Mouse (Mus musculus): Measurements from ENCODE around the gene Elmsan1. TPM values are rescaled to one million over a fixed set of nuclear protein-coding genes. Genes with fewer than 3 reads are reported as not detected.

Elmsan1 gene
- polyA plus RNA-seq, 1 experiment from 2014 or later, result 4.3 TPM

DNA sequence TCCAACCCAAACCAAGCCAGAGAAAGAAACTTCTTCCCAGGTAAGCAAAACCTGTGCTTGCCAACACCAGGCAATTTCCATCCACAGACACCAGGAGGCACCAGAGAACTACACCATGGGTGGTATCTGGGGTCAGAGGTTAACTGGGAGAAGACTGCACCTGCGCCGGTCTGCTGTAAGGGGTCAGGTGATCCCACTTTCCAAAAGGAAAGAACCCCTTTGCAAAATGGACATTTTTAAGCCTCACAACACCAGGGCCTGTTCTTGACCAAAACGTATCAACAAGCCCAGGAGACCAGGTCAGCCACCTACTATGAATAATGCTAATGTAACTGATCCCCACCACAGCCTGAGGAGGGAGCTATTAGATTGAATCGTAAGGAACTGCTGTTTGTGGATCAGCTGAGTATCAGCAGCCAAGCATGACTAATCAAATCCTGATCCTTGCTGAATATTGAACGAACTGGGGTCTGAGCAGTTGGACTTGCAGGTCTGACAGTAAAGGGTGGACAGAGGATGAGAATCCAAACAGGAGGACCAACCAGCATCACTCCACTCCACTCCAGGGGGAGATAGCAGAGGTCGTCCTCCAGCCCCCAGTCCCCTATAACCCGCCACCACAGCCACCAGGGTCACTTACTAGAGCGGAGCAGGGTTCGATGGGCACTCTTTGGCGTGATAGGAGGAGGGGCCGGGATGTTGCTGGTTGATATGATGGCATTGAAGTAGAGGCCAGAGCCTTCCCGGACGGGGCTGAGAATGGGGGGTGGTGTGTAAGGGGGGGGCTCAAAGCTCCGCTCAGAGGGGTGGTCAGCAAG, 56.9 kb downstream of the Elmsan1 start:
- Histone ChIP-seq H3K27ac (replicated peaks) (no peak overlapping the region), H3K4me1 (no peaks in the 10 kb centered on the region), H3K9me3 (no peaks in the 10 kb centered on the region), H3K4me3 (no peak overlapping the region), H3K9ac (replicated peaks) (no peak overlapping the region), H3K36me3 (peaks cover 19% of the 10 kb centered on the region; the same call in 1 of the 2 replicates), H3K27me3 (no peaks in the 10 kb centered on the region), H3K4me2 (replicated peaks) (no peak overlapping the region)
- 0 out of 2 replicates have a peak, but pooled peaks have one; percentile 19 for ATAC-seq (replicated peaks)
- WGBS, result 71% methylated on average over 14 of the region's 14 CpGs

- no peak overlapping the region for H3K4me3 ChIP-seq
- H3K36me3 ChIP-seq, result peaks cover 23% of the 10 kb centered on the region; the same call in 1 of the 2 replicates
- H3K9ac ChIP-seq (replicated peaks), result no peak overlapping the region
- no peak overlapping the region for H3K27ac ChIP-seq (replicated peaks)
- ATAC-seq (replicated peaks), result no peak
- 75% methylated on average over 8 of the region's 8 CpGs for WGBS
- H3K4me2 ChIP-seq (replicated peaks), result no peak overlapping the region
- H3K27me3 ChIP-seq, result no peaks in the 10 kb centered on the region
- H3K4me1 ChIP-seq, result no peaks in the 10 kb centered on the region
- no peaks in the 10 kb centered on the region for H3K9me3 ChIP-seq
Measured at GRCm38 (mm10) chr12:84161116-84161515, 57.6 kb downstream of the Elmsan1 start.

DNA sequence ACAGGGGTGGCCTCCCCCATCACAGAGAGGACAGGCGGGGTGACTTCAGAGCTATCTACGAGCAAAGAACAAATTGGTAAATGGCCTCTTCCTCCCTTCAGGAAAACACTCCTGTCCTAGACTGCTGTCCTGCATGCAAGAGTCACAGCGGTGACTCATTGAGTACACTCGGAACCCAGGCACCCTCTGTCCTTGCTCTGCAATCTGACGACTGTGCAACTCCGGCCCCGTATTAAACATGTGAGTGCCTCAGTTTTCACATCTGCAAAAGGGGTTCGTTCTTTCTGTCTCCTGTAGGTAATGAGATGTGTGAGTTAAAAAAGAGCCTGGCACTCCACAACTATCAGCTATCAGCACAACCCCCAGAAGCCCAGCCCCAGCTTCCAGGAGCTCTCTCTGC, 58.2 kb downstream of the Elmsan1 start:
- no peak overlapping the region for H3K27ac ChIP-seq (replicated peaks)
- no peak overlapping the region for H3K4me3 ChIP-seq
- no peaks in the 10 kb centered on the region for H3K27me3 ChIP-seq
- H3K4me2 ChIP-seq (replicated peaks), result no peak overlapping the region
- H3K9ac ChIP-seq (replicated peaks), result no peak overlapping the region
- no peaks in the 10 kb centered on the region for H3K9me3 ChIP-seq
- peaks cover 24% of the 10 kb centered on the region; the same call in 1 of the 2 replicates for H3K36me3 ChIP-seq
- ATAC-seq (replicated peaks), result no peak
- H3K4me1 ChIP-seq, result no peaks in the 10 kb centered on the region
- WGBS, result 93% methylated on average over 8 of the region's 8 CpGs

GRCm38 (mm10) chr12:84158156-84158555, 60.5 kb downstream of the Elmsan1 start:
- WGBS, result 91% methylated on average over 14 of the region's 14 CpGs
- Histone ChIP-seq H3K27me3 (no peaks in the 10 kb centered on the region), H3K4me2 (replicated peaks) (no peak overlapping the region), H3K9me3 (no peaks in the 10 kb centered on the region), H3K36me3 (peaks cover 28% of the 10 kb centered on the region; the same call in 1 of the 2 replicates), H3K9ac (replicated peaks) (no peak overlapping the region), H3K4me1 (no peaks in the 10 kb centered on the region), H3K4me3 (no peak overlapping the region), H3K27ac (replicated peaks) (no peak overlapping the region)
- no peak for ATAC-seq (replicated peaks)

GRCm38 (mm10) chr12:84156210-84156609, 62.5 kb downstream of the Elmsan1 start:
- H3K36me3 ChIP-seq, result peaks cover 28% of the 10 kb centered on the region; the same call in 1 of the 2 replicates
- H3K4me2 ChIP-seq (replicated peaks), result no peak overlapping the region
- no peak overlapping the region for H3K4me3 ChIP-seq
- no peaks in the 10 kb centered on the region for H3K27me3 ChIP-seq
- no peak overlapping the region for H3K27ac ChIP-seq (replicated peaks)
- H3K9ac ChIP-seq (replicated peaks), result no peak overlapping the region
- no peak for ATAC-seq (replicated peaks)
- no peaks in the 10 kb centered on the region for H3K9me3 ChIP-seq
- WGBS, result 93% methylated on average over 18 of the region's 18 CpGs
- H3K4me1 ChIP-seq, result no peaks in the 10 kb centered on the region

GRCm38 (mm10) chr12:84155523-84155871, 63.2 kb downstream of the Elmsan1 start:
- H3K27ac ChIP-seq (replicated peaks), result no peak overlapping the region
- peaks cover 28% of the 10 kb centered on the region; the same call in 1 of the 2 replicates for H3K36me3 ChIP-seq
- no peak overlapping the region for H3K4me2 ChIP-seq (replicated peaks)
- H3K4me1 ChIP-seq, result no peaks in the 10 kb centered on the region
- no peaks in the 10 kb centered on the region for H3K27me3 ChIP-seq
- no peak for ATAC-seq (replicated peaks)
- H3K9ac ChIP-seq (replicated peaks), result no peak overlapping the region
- H3K4me3 ChIP-seq, result no peak overlapping the region
- no peaks in the 10 kb centered on the region for H3K9me3 ChIP-seq
- WGBS, result 81% methylated on average over 2 of the region's 2 CpGs

GRCm38 (mm10) chr12:84154786-84155522, 63.7 kb downstream of the Elmsan1 start:
- Histone ChIP-seq H3K9ac (replicated peaks) (no peak overlapping the region), H3K4me1 (no peaks in the 10 kb centered on the region), H3K9me3 (no peaks in the 10 kb centered on the region), H3K36me3 (peaks cover 28% of the 10 kb centered on the region; the same call in 1 of the 2 replicates), H3K4me3 (no peak overlapping the region), H3K4me2 (replicated peaks) (no peak overlapping the region), H3K27me3 (no peaks in the 10 kb centered on the region), H3K27ac (replicated peaks) (no peak overlapping the region)
- no peak for ATAC-seq (replicated peaks)
- WGBS, result 73% methylated on average over 11 of the region's 11 CpGs

DNA sequence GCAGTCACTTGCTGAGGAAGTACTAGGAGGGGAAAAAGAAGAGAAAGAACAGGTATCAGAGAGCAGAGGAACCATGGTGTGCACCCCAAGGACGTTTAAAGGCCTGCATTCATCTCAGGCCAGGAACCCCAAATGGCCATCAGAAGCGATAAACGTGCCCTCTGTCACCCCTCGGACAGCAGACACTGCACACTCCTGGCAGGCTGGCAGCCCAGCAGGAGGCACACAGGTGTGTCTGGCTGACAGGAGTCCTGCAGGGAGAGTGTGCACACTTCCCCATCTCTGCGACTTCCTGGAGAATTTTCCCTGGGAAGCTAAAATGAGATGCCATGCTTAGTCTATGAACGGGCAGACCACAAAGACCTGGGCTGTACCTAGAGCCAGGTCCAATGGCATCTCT, 65.3 kb downstream of the Elmsan1 start:
- Histone ChIP-seq H3K9ac (replicated peaks) (no peak overlapping the region), H3K4me2 (replicated peaks) (no peak overlapping the region), H3K4me3 (no peak overlapping the region), H3K4me1 (peaks cover 5% of the 10 kb centered on the region; the same call in 1 of the 2 replicates), H3K36me3 (peaks cover 21% of the 10 kb centered on the region; the same call in 1 of the 2 replicates), H3K27ac (replicated peaks) (no peak overlapping the region), H3K27me3 (no peaks in the 10 kb centered on the region), H3K9me3 (no peaks in the 10 kb centered on the region)
- no peak for ATAC-seq (replicated peaks)
- 76% methylated on average over 6 of the region's 6 CpGs for WGBS

DNA sequence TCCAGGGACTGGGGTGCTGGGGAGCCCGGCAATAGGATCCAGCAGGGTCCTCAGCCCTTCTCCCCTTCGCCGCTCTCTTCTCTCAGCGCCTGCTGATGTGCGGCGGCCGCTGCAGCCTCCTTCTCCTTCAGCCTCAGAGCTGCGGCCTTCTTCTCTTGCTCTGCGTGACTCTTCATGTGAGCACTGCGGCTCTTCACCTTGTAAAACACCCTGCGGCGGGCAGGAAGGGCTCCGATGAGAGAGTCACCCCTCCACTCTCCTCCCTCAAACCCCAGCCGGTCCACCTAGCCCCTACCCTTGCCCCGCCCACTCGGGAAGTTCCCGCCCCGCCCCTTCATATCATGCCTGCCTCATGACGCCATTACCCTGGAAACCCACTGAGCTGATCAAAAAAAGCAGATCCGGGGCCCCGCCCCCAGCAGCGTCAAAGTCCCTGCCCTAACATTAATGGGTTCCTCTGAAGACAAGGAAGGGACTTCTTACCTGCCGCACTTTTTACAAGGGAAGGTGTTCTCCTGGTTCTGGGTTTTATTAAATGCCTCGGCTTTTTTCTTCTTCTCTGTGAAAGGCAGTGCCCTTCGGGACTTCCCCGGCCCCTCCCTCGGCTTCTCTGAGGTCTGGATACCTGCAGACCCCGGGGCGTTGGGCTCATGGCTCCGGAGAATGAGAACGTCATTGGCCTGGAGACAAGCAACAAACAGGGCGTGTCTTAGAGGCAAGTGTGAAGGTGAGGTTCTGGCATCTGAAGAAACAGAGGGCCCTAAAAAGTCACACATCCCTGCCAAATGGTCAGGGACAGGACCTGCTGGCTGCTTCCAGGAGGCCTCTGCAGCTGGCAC, 66.1 kb downstream of the Elmsan1 start:
- WGBS, result 77% methylated on average over 32 of the region's 32 CpGs
- no peak for ATAC-seq (replicated peaks)
- Histone ChIP-seq H3K4me1 (peaks cover 12% of the 10 kb centered on the region), H3K9ac (replicated peaks) (no peak overlapping the region), H3K27me3 (no peaks in the 10 kb centered on the region), H3K36me3 (peaks cover 13% of the 10 kb centered on the region; the same call in 1 of the 2 replicates), H3K4me3 (no peak overlapping the region), H3K27ac (replicated peaks) (no peak overlapping the region), H3K4me2 (replicated peaks) (no peak overlapping the region), H3K9me3 (no peaks in the 10 kb centered on the region)

GRCm38 (mm10) chr12:84151911-84152310, 66.8 kb downstream of the Elmsan1 start:
- no peak for ATAC-seq (replicated peaks)

DNA sequence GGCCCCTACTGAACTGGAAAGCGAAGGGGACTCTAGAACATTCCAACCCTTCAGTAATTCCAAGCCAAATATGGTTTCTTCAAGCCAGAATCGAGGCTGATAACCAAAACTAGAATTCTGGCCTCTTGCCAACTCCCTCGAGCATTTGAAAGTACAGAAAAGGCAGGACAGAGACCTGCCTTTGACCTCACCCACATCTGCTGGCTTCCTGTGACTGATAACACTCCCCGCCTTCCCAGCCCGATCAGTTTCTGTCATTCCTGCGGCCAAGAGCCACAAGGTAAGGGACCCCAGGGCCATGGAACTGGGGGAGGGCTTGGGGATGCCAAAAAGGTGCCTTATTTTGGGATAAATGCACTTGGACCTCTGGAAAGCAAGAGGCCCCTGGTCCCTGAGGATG, 67.7 kb downstream of the Elmsan1 start:
- Histone ChIP-seq H3K27me3 (no peaks in the 10 kb centered on the region), H3K27ac (replicated peaks) (no peak overlapping the region), H3K4me3 (no peak overlapping the region), H3K4me1 (peaks cover 22% of the 10 kb centered on the region), H3K36me3 (peaks cover 5% of the 10 kb centered on the region; the same call in 1 of the 2 replicates), H3K4me2 (replicated peaks) (no peak overlapping the region), H3K9me3 (no peaks in the 10 kb centered on the region), H3K9ac (replicated peaks) (no peak overlapping the region)
- WGBS, result 75% methylated on average over 6 of the region's 6 CpGs
- ATAC-seq (replicated peaks), result no peak

More at GRCm38 (mm10) chr12:84151911-84152310, 66.8 kb downstream of the Elmsan1 start:
- H3K27ac ChIP-seq (replicated peaks), result no peak overlapping the region
- WGBS, result 90% methylated on average over 10 of the region's 10 CpGs
- H3K27me3 ChIP-seq, result no peaks in the 10 kb centered on the region
- no peaks in the 10 kb centered on the region for H3K9me3 ChIP-seq
- no peak overlapping the region for H3K4me3 ChIP-seq
- peaks cover 10% of the 10 kb centered on the region; the same call in 1 of the 2 replicates for H3K36me3 ChIP-seq
- H3K9ac ChIP-seq (replicated peaks), result no peak overlapping the region
- H3K4me2 ChIP-seq (replicated peaks), result no peak overlapping the region
- peaks cover 18% of the 10 kb centered on the region for H3K4me1 ChIP-seq
